11 mouse cellular contexts compared by ENCODE assay signal in the genomic region with DNA sequence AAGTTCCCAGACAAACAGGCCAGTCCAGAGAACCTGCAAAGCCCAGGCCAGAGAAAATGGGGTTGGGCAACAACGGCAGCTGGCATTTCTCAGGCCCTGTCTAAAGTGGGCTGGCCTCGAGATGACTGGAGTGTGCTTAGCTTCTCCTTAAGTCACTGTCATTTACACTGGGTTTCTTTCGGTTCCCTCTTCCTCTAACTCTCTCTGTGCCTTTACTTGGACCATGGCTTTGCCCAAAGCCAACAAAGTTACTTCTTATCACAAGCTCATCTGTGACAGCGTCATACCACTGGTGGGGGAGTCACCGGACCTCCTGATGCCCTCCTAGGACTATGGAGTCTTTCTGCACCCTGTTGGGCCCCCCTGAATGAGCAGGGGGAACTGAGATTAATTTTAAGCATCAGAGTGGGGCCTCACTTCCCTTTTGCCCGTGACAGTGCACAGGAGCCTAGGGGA. TPM values are rescaled to one million over a fixed set of nuclear protein-coding genes. Genes with fewer than 3 reads are reported as not detected.
DNase-seq lines count a peak whose midpoint lies in the region; ATAC-seq lines count a peak whose summit lies in the region.
"Had no signal": no experiment of that assay in that cellular context is flagged by ENCODE, and none has a peak within 500 bp of the region (broad histone marks: within the 10 kb centered on the region; RNA-seq: fewer than 3 reads in every experiment).

No protein-coding gene starts in this region.

- no peak overlapping the region for H3K9ac ChIP-seq in heart, embryonic 13.5 days
- H3K9ac ChIP-seq: limb, embryonic 15.5 days had no signal

- H3K4me1 ChIP-seq in heart, embryonic 13.5 days, result peaks cover 44% of the 10 kb centered on the region
- H3K4me1 ChIP-seq in midbrain, embryonic 10.5 days, result peaks cover 26% of the 10 kb centered on the region

- intact Hi-C loops in gastrocnemius, postnatal 36 days (cut with DNase I), result no loop called here

- peaks cover 36% of the 10 kb centered on the region for H3K27me3 ChIP-seq in heart, embryonic 13.5 days (replicated peaks)
- H3K27me3 ChIP-seq in midbrain, embryonic 10.5 days (ENCODE audit: low read depth, poor library complexity, severe bottlenecking), result peaks cover 77% of the 10 kb centered on the region

- H3K9me3 ChIP-seq in heart, embryonic 13.5 days, result peaks cover 6% of the 10 kb centered on the region; the same call in 1 of the 2 replicates
- no peaks in the 10 kb centered on the region for H3K9me3 ChIP-seq in midbrain, embryonic 10.5 days (replicated peaks)
- H3K9me3 ChIP-seq: limb, embryonic 15.5 days had no signal

- no peaks in the 10 kb centered on the region for H3K36me3 ChIP-seq in heart, embryonic 13.5 days
- no peaks in the 10 kb centered on the region for H3K36me3 ChIP-seq in midbrain, embryonic 10.5 days
- H3K36me3 ChIP-seq: limb, embryonic 15.5 days had no signal

- no peak for ATAC-seq in heart, embryonic 13.5 days (ENCODE audit: extremely low read depth, insufficient number of reproducible peaks, low FRiP score, low TSS enrichment)
- ATAC-seq in monocyte, adult 5-6 weeks (replicated peaks; ENCODE audit: insufficient number of reproducible peaks, low FRiP score, low TSS enrichment, poor library complexity, severe bottlenecking), result peak; percentile 66

- 0 out of 2 replicates have a peak overlapping the region, but pooled peaks have one; percentile 15 for H3K27ac ChIP-seq in heart, embryonic 13.5 days (replicated peaks)
- H3K27ac ChIP-seq in midbrain, embryonic 10.5 days (replicated peaks), result no peak overlapping the region
- H3K27ac ChIP-seq: limb, embryonic 15.5 days had no signal

- no peak overlapping the region for H3K4me2 ChIP-seq in heart, embryonic 13.5 days
- H3K4me2 ChIP-seq: limb, embryonic 15.5 days had no signal

- peak; percentile 46 for DNase-seq in layer of hippocampus, adult 11-12 months (ENCODE audit: low spot score)
- no peak for DNase-seq in layer of hippocampus, adult 9-10 months (ENCODE audit: low spot score)
- peak; percentile 25 for DNase-seq in T-cell, adult 2 months (ENCODE audit: low spot score)
- no peak for DNase-seq in gastrocnemius, postnatal 36 days
- DNase-seq in adrenal gland, postnatal 10 days, result no peak
- no peak for DNase-seq in midbrain, embryonic 10.5 days (ENCODE audit: low spot score)
- DNase-seq: cerebellum, postnatal 14 days had no signal

- WGBS in heart, embryonic 13.5 days, result 25% methylated on average over 6 of the region's 6 CpGs
- 83% methylated on average over 6 of the region's 6 CpGs for WGBS in midbrain, embryonic 10.5 days

- H3K4me3 ChIP-seq in heart, embryonic 13.5 days, result no peak overlapping the region
- H3K4me3 ChIP-seq in midbrain, embryonic 10.5 days, result no peak overlapping the region
- H3K4me3 ChIP-seq: limb, embryonic 15.5 days had no signal

RNA-seq across cellular contexts. Expression of a gene that starts 2.4 kb away (rescaled TPM):
- polyA plus RNA-seq in heart, embryonic 13.5 days (2015; fragmentation: Nextera tagmentation; extraction: Ambion mirVana), result 7.4 and 7.9 TPM in 2 replicates
- 195 to 268 TPM (median 261 TPM) in 3 replicates for total RNA-seq in monocyte, adult 5-6 weeks (2017)
- 1 to 10 TPM; 1.6 to 3.7 TPM for total RNA-seq in gastrocnemius, postnatal 36 days (2021)
- 1 to 10 TPM; 3.8 to 4.8 TPM for total RNA-seq in adrenal gland, postnatal 10 days (2021)
- polyA plus RNA-seq in midbrain, embryonic 10.5 days (2016; fragmentation: Nextera tagmentation; extraction: Ambion mirVana), result 2.1 and 2.2 TPM in 2 replicates

RNA-seq across cellular contexts. Expression of a gene that starts 16.3 kb away (rescaled TPM):
- 11.9 and 13.0 TPM in 2 replicates for polyA plus RNA-seq in heart, embryonic 13.5 days (2015; fragmentation: Nextera tagmentation; extraction: Ambion mirVana)
- not detected in 3 replicates for total RNA-seq in monocyte, adult 5-6 weeks (2017)
- 1 to 10 TPM; 5.4 to 5.9 TPM for total RNA-seq in gastrocnemius, postnatal 36 days (2021)
- 1 to 10 TPM; 7.0 to 7.1 TPM for total RNA-seq in adrenal gland, postnatal 10 days (2021)
- 11.4 and 13.7 TPM in 2 replicates for polyA plus RNA-seq in midbrain, embryonic 10.5 days (2016; fragmentation: Nextera tagmentation; extraction: Ambion mirVana)

RNA-seq across cellular contexts. Expression of a gene that starts 52.8 kb away (rescaled TPM):
- not detected in 2 replicates for polyA plus RNA-seq in heart, embryonic 13.5 days (2015; fragmentation: Nextera tagmentation; extraction: Ambion mirVana)
- total RNA-seq in monocyte, adult 5-6 weeks (2017), result 0.78 TPM in 1 of 3 replicates, not detected in the others
- total RNA-seq in gastrocnemius, postnatal 36 days (2021), result not detected
- under 1 TPM in 1 of 2 experiments, not detected in 1; 0.45 TPM for total RNA-seq in adrenal gland, postnatal 10 days (2021)
- not detected in 2 replicates for polyA plus RNA-seq in midbrain, embryonic 10.5 days (2016; fragmentation: Nextera tagmentation; extraction: Ambion mirVana)
- polyA plus RNA-seq: gonadal fat pad, adult 2 months; limb, embryonic 15.5 days had no signal

RNA-seq across cellular contexts. Expression of a gene that starts 56.5 kb away (rescaled TPM):
- 199 and 231 TPM in 2 replicates for polyA plus RNA-seq in heart, embryonic 13.5 days (2015; fragmentation: Nextera tagmentation; extraction: Ambion mirVana)
- total RNA-seq in monocyte, adult 5-6 weeks (2017), result 216 to 361 TPM (median 337 TPM) in 3 replicates
- total RNA-seq in gastrocnemius, postnatal 36 days (2021), result 100 to 1,000 TPM in 1 of 2 experiments, 10 to 100 TPM in 1; 94.2 to 103 TPM
- total RNA-seq in adrenal gland, postnatal 10 days (2021), result 100 to 1,000 TPM; 183 to 191 TPM
- 202 and 219 TPM in 2 replicates for polyA plus RNA-seq in midbrain, embryonic 10.5 days (2016; fragmentation: Nextera tagmentation; extraction: Ambion mirVana)

Comparison
In these comparisons a context has a peak if more than half of its experiments do, and no peak if none do; other contexts are left out.
1. DNase-seq: peak in layer of hippocampus, adult 11-12 months (single experiment) and T-cell, adult 2 months (single experiment); none in layer of hippocampus, adult 9-10 months (single experiment), gastrocnemius, postnatal 36 days (0 of 2), adrenal gland, postnatal 10 days (single experiment) and midbrain, embryonic 10.5 days (single experiment).
2. RNA of a gene that starts 2.4 kb away (total RNA-seq): 195 to 268 TPM in monocyte, adult 5-6 weeks; 3.8 to 4.8 TPM in adrenal gland, postnatal 10 days and 1.6 to 3.7 TPM in gastrocnemius, postnatal 36 days; every median in the first group is over 10 times any median in the second.